Comparison of ENCODE assay signal across 25 mouse cellular contexts in genomic region chr7:67732276-67732675, GRCm38 (mm10). TPM values are rescaled to one million over a fixed set of nuclear protein-coding genes. Genes with fewer than 3 reads are reported as not detected.
"Had no signal": no experiment of that assay in that cellular context is flagged by ENCODE, and none has a peak within 500 bp of the region (broad histone marks: within the 10 kb centered on the region; RNA-seq: fewer than 3 reads in every experiment).

No protein-coding gene starts in this region.

- H3K4me1 ChIP-seq: limb, embryonic 15.5 days; megakaryocyte, embryonic 14.5 days; stomach, embryonic 15.5 days had no signal

- H3K27ac ChIP-seq: limb, embryonic 12.5 days; limb, embryonic 15.5 days; liver, embryonic 14.5 days; lung, embryonic 15.5 days; midbrain, embryonic 13.5 days; neural tube, embryonic 13.5 days; stomach, embryonic 15.5 days had no signal

- H3K9me3 ChIP-seq: limb, embryonic 15.5 days; lung, embryonic 15.5 days; midbrain, embryonic 10.5 days; midbrain, embryonic 13.5 days; neural tube, embryonic 13.5 days; stomach, embryonic 15.5 days had no signal

- H3K4me3 ChIP-seq: limb, embryonic 12.5 days; limb, embryonic 15.5 days; lung, embryonic 15.5 days; megakaryocyte, embryonic 14.5 days; midbrain, embryonic 10.5 days; midbrain, embryonic 13.5 days; myocyte; neural tube, embryonic 13.5 days; stomach, embryonic 15.5 days had no signal

- H3K9ac ChIP-seq: limb, embryonic 12.5 days; limb, embryonic 15.5 days; liver, embryonic 14.5 days; liver, postnatal 0 days; lung, embryonic 15.5 days; midbrain, embryonic 13.5 days; neural tube, embryonic 13.5 days; stomach, embryonic 15.5 days had no signal

- ATAC-seq: liver, postnatal 0 days; midbrain, embryonic 13.5 days; midbrain, embryonic 16.5 days had no signal

- H3K27me3 ChIP-seq: limb, embryonic 12.5 days; limb, embryonic 15.5 days; lung, embryonic 15.5 days; midbrain, embryonic 13.5 days; neural tube, embryonic 13.5 days; stomach, embryonic 15.5 days had no signal

- H3K4me2 ChIP-seq: limb, embryonic 12.5 days; limb, embryonic 15.5 days; liver, embryonic 11.5 days; lung, embryonic 15.5 days; midbrain, embryonic 13.5 days; neural tube, embryonic 13.5 days; stomach, embryonic 15.5 days had no signal

- DNase-seq: kidney, adult 11 months; kidney, adult 8-10 months; kidney, postnatal 14 days; kidney, postnatal 4 days; left cerebral cortex, postnatal 4 days; liver, postnatal 0 days; lung, postnatal 36 days; retina, postnatal 1 day; right cerebral cortex, postnatal 25 days; spleen, adult 18-20 months; thymus, postnatal 25 days had no signal

RNA-seq across cellular contexts. Expression of gene Synm, which starts 27.3 kb away (rescaled TPM):
- total RNA-seq: monocyte, adult 5-6 weeks; neutrophil, adult 5-6 weeks had no signal
